In genomic region chr2:26585713-26586112, GRCm38 (mm10) we compare ENCODE assay signal across 9 mouse cellular contexts. TPM values are rescaled to one million over a fixed set of nuclear protein-coding genes. Genes with fewer than 3 reads are reported as not detected.
DNase-seq lines count a peak whose midpoint lies in the region; ATAC-seq and TF ChIP-seq lines count a peak whose summit lies in the region.
"Had no signal": no experiment of that assay in that cellular context is flagged by ENCODE, and none has a peak within 500 bp of the region (broad histone marks: within the 10 kb centered on the region; RNA-seq: fewer than 3 reads in every experiment).

No protein-coding gene starts in this region.

- no peaks in the 10 kb centered on the region for H3K27me3 ChIP-seq in kidney, postnatal 0 days (ENCODE audit: insufficient read depth, low read length)
- no peaks in the 10 kb centered on the region for H3K27me3 ChIP-seq in embryonic facial prominence, embryonic 13.5 days
- H3K27me3 ChIP-seq in hindbrain, embryonic 15.5 days = no peaks in the 10 kb centered on the region
- no peaks in the 10 kb centered on the region for H3K27me3 ChIP-seq in midbrain, embryonic 16.5 days (ENCODE audit: control insufficient read depth, insufficient read depth, low read depth, low read length)

- no peaks in the 10 kb centered on the region for H3K9me3 ChIP-seq in kidney, postnatal 0 days (replicated peaks; ENCODE audit: low read length)
- no peaks in the 10 kb centered on the region for H3K9me3 ChIP-seq in embryonic facial prominence, embryonic 13.5 days
- H3K9me3 ChIP-seq in hindbrain, embryonic 15.5 days = no peaks in the 10 kb centered on the region
- no peaks in the 10 kb centered on the region for H3K9me3 ChIP-seq in midbrain, embryonic 16.5 days (replicated peaks; ENCODE audit: control insufficient read depth, low read length, poor library complexity, severe bottlenecking)

- peak overlapping the region; percentile 76 for H3K4me2 ChIP-seq in kidney, postnatal 0 days (ENCODE audit: low read length)
- no peak overlapping the region for H3K4me2 ChIP-seq in embryonic facial prominence, embryonic 13.5 days
- no peak overlapping the region for H3K4me2 ChIP-seq in hindbrain, embryonic 15.5 days
- H3K4me2 ChIP-seq in midbrain, embryonic 16.5 days (ENCODE audit: low read length) = no peak overlapping the region

- no peaks in the 10 kb centered on the region; the same call in 1 of the 2 replicates for H3K4me1 ChIP-seq in kidney, postnatal 0 days (replicated peaks; ENCODE audit: insufficient read depth, low read length)
- H3K4me1 ChIP-seq in embryonic facial prominence, embryonic 13.5 days = peaks cover 15% of the 10 kb centered on the region
- H3K4me1 ChIP-seq in hindbrain, embryonic 15.5 days (replicated peaks) = peaks cover 14% of the 10 kb centered on the region
- H3K4me1 ChIP-seq in midbrain, embryonic 16.5 days (ENCODE audit: control insufficient read depth, insufficient read depth, low read length) = peaks cover 8% of the 10 kb centered on the region

- peak overlapping the region; percentile 87 for H3K27ac ChIP-seq in kidney, postnatal 0 days
- peak overlapping the region; percentile 69 for H3K27ac ChIP-seq in embryonic facial prominence, embryonic 13.5 days
- no peak overlapping the region; the same call in 1 of the 2 replicates for H3K27ac ChIP-seq in hindbrain, embryonic 15.5 days (replicated peaks)
- peak overlapping the region; percentile 37 for H3K27ac ChIP-seq in midbrain, embryonic 16.5 days (ENCODE audit: low read length)

- peak overlapping the region; percentile 71 for H3K9ac ChIP-seq in kidney, postnatal 0 days (ENCODE audit: low read depth, low read length)
- peak overlapping the region; percentile 47 for H3K9ac ChIP-seq in embryonic facial prominence, embryonic 13.5 days
- H3K9ac ChIP-seq in hindbrain, embryonic 15.5 days = no peak overlapping the region
- H3K9ac ChIP-seq in midbrain, embryonic 16.5 days (ENCODE audit: low read depth, low read length) = no peak overlapping the region

- H3K36me3 ChIP-seq in kidney, postnatal 0 days (ENCODE audit: insufficient read depth, low read length) = no peaks in the 10 kb centered on the region
- H3K36me3 ChIP-seq in embryonic facial prominence, embryonic 13.5 days = no peaks in the 10 kb centered on the region
- H3K36me3 ChIP-seq in hindbrain, embryonic 15.5 days = no peaks in the 10 kb centered on the region
- H3K36me3 ChIP-seq in midbrain, embryonic 16.5 days (ENCODE audit: control insufficient read depth, insufficient read depth, low read length) = no peaks in the 10 kb centered on the region

- DNase-seq in kidney, postnatal 0 days (ENCODE audit: low spot score) = no peak
- no peak for DNase-seq in kidney, postnatal 4 days
- no peak for DNase-seq in adrenal gland, postnatal 36 days
- no peak for DNase-seq in spleen, adult 12 weeks (ENCODE audit: low spot score)

- ATAC-seq in kidney, postnatal 0 days (replicated peaks; ENCODE audit: low FRiP score, low read depth) = no peak
- ATAC-seq in embryonic facial prominence, embryonic 13.5 days (ENCODE audit: insufficient number of reproducible peaks, insufficient read depth, low FRiP score, low TSS enrichment, low read depth) = no peak
- ATAC-seq in hindbrain, embryonic 15.5 days (ENCODE audit: low FRiP score, low read depth) = no peak
- no peak for ATAC-seq in midbrain, embryonic 16.5 days
- ATAC-seq in granulocyte monocyte progenitor cell, adult 5-6 weeks (replicated peaks; ENCODE audit: poor library complexity, severe bottlenecking) = no peak

- TF ChIP-seq CTCF in kidney, postnatal 0 days (IDR thresholded peaks at IDR 0.05; ENCODE audit: low read depth) = 0 out of 2 replicates have a peak, but pooled peaks have one; percentile 3

- WGBS in kidney, postnatal 0 days = 50% methylated on average over 6 of the region's 6 CpGs
- WGBS in embryonic facial prominence, embryonic 13.5 days = 64% methylated on average over 6 of the region's 6 CpGs
- WGBS in hindbrain, embryonic 15.5 days = 56% methylated on average over 6 of the region's 6 CpGs
- 65% methylated on average over 6 of the region's 6 CpGs for WGBS in midbrain, embryonic 16.5 days

- peak overlapping the region; percentile 53 for H3K4me3 ChIP-seq in kidney, postnatal 0 days (replicated peaks; ENCODE audit: low read depth, low read length)
- H3K4me3 ChIP-seq in embryonic facial prominence, embryonic 13.5 days = peak overlapping the region; percentile 65
- H3K4me3 ChIP-seq in hindbrain, embryonic 15.5 days = peak overlapping the region; percentile 66
- H3K4me3 ChIP-seq in midbrain, embryonic 16.5 days (ENCODE audit: low read depth, low read length) = peak overlapping the region; percentile 16

RNA-seq across cellular contexts. Expression of gene Gm20532, which starts 0.7 kb away (rescaled TPM):
- polyA plus RNA-seq in kidney, postnatal 0 days (2015; fragmentation: Nextera tagmentation; extraction: Ambion mirVana) = not detected in 2 replicates
- polyA plus RNA-seq in embryonic facial prominence, embryonic 13.5 days (2015; fragmentation: Nextera tagmentation; extraction: Ambion mirVana) = not detected in 2 replicates
- polyA plus RNA-seq in hindbrain, embryonic 15.5 days (2015; fragmentation: Nextera tagmentation; extraction: Ambion mirVana) = not detected in 2 replicates
- polyA plus RNA-seq in midbrain, embryonic 16.5 days (2015; fragmentation: Nextera tagmentation; extraction: Ambion mirVana) = 0.30 TPM in 1 of 2 replicates, not detected in the other
- total RNA-seq in adrenal gland, postnatal 36 days (2021) = not detected
- not detected in 2 replicates for total RNA-seq in granulocyte monocyte progenitor cell, adult 5-6 weeks (2014; fragmentation: Nextera tagmentation)
- not detected in 2 replicates for total RNA-seq in granulocyte monocyte progenitor cell, adult 5-6 weeks (2017)
- polyA plus RNA-seq: testis, adult 2 months had no signal

RNA-seq across cellular contexts. Expression of gene Egfl7, which starts 5.9 kb away (rescaled TPM):
- 199 and 211 TPM in 2 replicates for polyA plus RNA-seq in kidney, postnatal 0 days (2015; fragmentation: Nextera tagmentation; extraction: Ambion mirVana)
- polyA plus RNA-seq in embryonic facial prominence, embryonic 13.5 days (2015; fragmentation: Nextera tagmentation; extraction: Ambion mirVana) = 88.5 and 92.7 TPM in 2 replicates
- 70.7 and 75.3 TPM in 2 replicates for polyA plus RNA-seq in hindbrain, embryonic 15.5 days (2015; fragmentation: Nextera tagmentation; extraction: Ambion mirVana)
- polyA plus RNA-seq in midbrain, embryonic 16.5 days (2015; fragmentation: Nextera tagmentation; extraction: Ambion mirVana) = 62.0 and 64.4 TPM in 2 replicates
- 100 to 1,000 TPM in 1 of 2 experiments, 10 to 100 TPM in 1; 86.2 to 127 TPM for total RNA-seq in adrenal gland, postnatal 36 days (2021)
- 22.7 and 32.6 TPM in 2 replicates for total RNA-seq in granulocyte monocyte progenitor cell, adult 5-6 weeks (2014; fragmentation: Nextera tagmentation)
- 9.6 and 20.4 TPM in 2 replicates for total RNA-seq in granulocyte monocyte progenitor cell, adult 5-6 weeks (2017)

RNA-seq across cellular contexts. Expression of gene Agpat2, which starts 18.5 kb away (rescaled TPM):
- 53.8 and 57.1 TPM in 2 replicates for polyA plus RNA-seq in kidney, postnatal 0 days (2015; fragmentation: Nextera tagmentation; extraction: Ambion mirVana)
- 23.4 and 25.2 TPM in 2 replicates for polyA plus RNA-seq in embryonic facial prominence, embryonic 13.5 days (2015; fragmentation: Nextera tagmentation; extraction: Ambion mirVana)
- polyA plus RNA-seq in hindbrain, embryonic 15.5 days (2015; fragmentation: Nextera tagmentation; extraction: Ambion mirVana) = 6.1 and 6.6 TPM in 2 replicates
- polyA plus RNA-seq in midbrain, embryonic 16.5 days (2015; fragmentation: Nextera tagmentation; extraction: Ambion mirVana) = 4.0 and 4.1 TPM in 2 replicates
- 100 to 1,000 TPM; 301 to 364 TPM for total RNA-seq in adrenal gland, postnatal 36 days (2021)
- total RNA-seq in granulocyte monocyte progenitor cell, adult 5-6 weeks (2014; fragmentation: Nextera tagmentation) = 42.4 and 46.7 TPM in 2 replicates
- total RNA-seq in granulocyte monocyte progenitor cell, adult 5-6 weeks (2017) = 50.2 and 55.2 TPM in 2 replicates

RNA-seq across cellular contexts. Expression of gene Fam69b, which starts 42.5 kb away (rescaled TPM):
- polyA plus RNA-seq in kidney, postnatal 0 days (2015; fragmentation: Nextera tagmentation; extraction: Ambion mirVana) = 27.3 and 29.5 TPM in 2 replicates
- polyA plus RNA-seq in embryonic facial prominence, embryonic 13.5 days (2015; fragmentation: Nextera tagmentation; extraction: Ambion mirVana) = 65.6 and 66.6 TPM in 2 replicates
- 138 and 152 TPM in 2 replicates for polyA plus RNA-seq in hindbrain, embryonic 15.5 days (2015; fragmentation: Nextera tagmentation; extraction: Ambion mirVana)
- 153 and 155 TPM in 2 replicates for polyA plus RNA-seq in midbrain, embryonic 16.5 days (2015; fragmentation: Nextera tagmentation; extraction: Ambion mirVana)
- total RNA-seq in adrenal gland, postnatal 36 days (2021) = 1 to 10 TPM; 5.8 to 8.8 TPM
- 11.1 and 13.9 TPM in 2 replicates for total RNA-seq in granulocyte monocyte progenitor cell, adult 5-6 weeks (2014; fragmentation: Nextera tagmentation)
- total RNA-seq in granulocyte monocyte progenitor cell, adult 5-6 weeks (2017) = 8.3 and 9.3 TPM in 2 replicates

Comparison
In these comparisons a context has a peak if more than half of its experiments do, and no peak if none do; other contexts are left out.
1. H3K4me3 ChIP-seq: peak in every context shown above with its lines; median percentile 66 in hindbrain, embryonic 15.5 days; 65 in embryonic facial prominence, embryonic 13.5 days; 53 in kidney, postnatal 0 days; 16 in midbrain, embryonic 16.5 days.
2. H3K9ac ChIP-seq: peak in kidney, postnatal 0 days (single experiment) and embryonic facial prominence, embryonic 13.5 days (single experiment); none in hindbrain, embryonic 15.5 days (single experiment) and midbrain, embryonic 16.5 days (single experiment).